Mouse (Mus musculus) neural tube, embryonic 12.5 days (tissue): Measurements from ENCODE around the gene Gp9. TPM values are rescaled to one million over a fixed set of nuclear protein-coding genes. Genes with fewer than 3 reads are reported as not detected.

Source experiments
- ATAC-seq: fragments of 200-750 bp; cut with Nextera tagmentation; 2 replicates; pipeline ENCODE4 v1.8.0; 2017; ENCODE audit warnings: low read depth, mild to moderate bottlenecking, moderate TSS enrichment, moderate library complexity; ENCODE audit not compliant: low FRiP score
- H3K27ac ChIP-seq: fragments of 300-500 bp; sonication (generic); 2 replicates; pipeline ENCODE4 v1.5.1; 2016
- H3K27me3 ChIP-seq: fragments of 300-500 bp; sonication (generic); replicated peaks from 2 replicates; pipeline ENCODE4 v1.6.1; 2016; ENCODE audit warnings: mild to moderate bottlenecking
- H3K36me3 ChIP-seq: fragments of 300-500 bp; sonication (generic); 2 replicates; pipeline ENCODE4 v1.6.1; 2016; ENCODE audit warnings: mild to moderate bottlenecking
- H3K4me1 ChIP-seq: fragments of 300-500 bp; sonication (generic); 2 replicates; pipeline ENCODE4 v1.6.1; 2016
- H3K4me2 ChIP-seq: fragments of 300-500 bp; sonication (generic); replicated peaks from 2 replicates; pipeline ENCODE4 v1.6.1; 2016; ENCODE audit warnings: mild to moderate bottlenecking
- H3K4me3 ChIP-seq: fragments of 300-500 bp; sonication (generic); 2 replicates; pipeline ENCODE4 v1.5.1; 2016
- H3K9ac ChIP-seq: fragments of 300-500 bp; sonication (generic); 2 replicates; pipeline ENCODE4 v1.6.1; 2016; ENCODE audit warnings: mild to moderate bottlenecking
- H3K9me3 ChIP-seq: fragments of 300-500 bp; sonication (generic); 2 replicates; pipeline ENCODE4 v1.6.1; 2016; ENCODE audit warnings: mild to moderate bottlenecking
- WGBS: fragments of 180-500 bp; shearing (Covaris S2); methylation state at CpG from one replicate; pipeline ENCODE4 v1.1.7; 2016; 5-methylcytosine and 5-hydroxymethylcytosine counted together
- polyA plus RNA-seq: library from polyadenylated mRNA; unstranded; fragments of >200 nt; fragmentation: Nextera tagmentation; extraction: Ambion mirVana; gene quantifications from 2 replicates; pipeline ENCODE4 v1.2.1, GENCODE M21; 2016

Gp9 gene
- polyA plus RNA-seq, 1 experiment from 2014 or later = 1.6 TPM

GRCm38 (mm10) chr6:87779174-87780165, 1.6 kb downstream of the Gp9 start:
- Histone ChIP-seq H3K36me3 (no peaks in the 10 kb centered on the region), H3K27me3 (no peaks in the 10 kb centered on the region), H3K27ac (no peak overlapping the region), H3K9ac (no peak overlapping the region), H3K4me3 (no peak overlapping the region), H3K9me3 (no peaks in the 10 kb centered on the region), H3K4me2 (no peak overlapping the region), H3K4me1 (no peaks in the 10 kb centered on the region)
- WGBS = 82% methylated on average over 11 of the region's 11 CpGs
- ATAC-seq = no peak

DNA sequence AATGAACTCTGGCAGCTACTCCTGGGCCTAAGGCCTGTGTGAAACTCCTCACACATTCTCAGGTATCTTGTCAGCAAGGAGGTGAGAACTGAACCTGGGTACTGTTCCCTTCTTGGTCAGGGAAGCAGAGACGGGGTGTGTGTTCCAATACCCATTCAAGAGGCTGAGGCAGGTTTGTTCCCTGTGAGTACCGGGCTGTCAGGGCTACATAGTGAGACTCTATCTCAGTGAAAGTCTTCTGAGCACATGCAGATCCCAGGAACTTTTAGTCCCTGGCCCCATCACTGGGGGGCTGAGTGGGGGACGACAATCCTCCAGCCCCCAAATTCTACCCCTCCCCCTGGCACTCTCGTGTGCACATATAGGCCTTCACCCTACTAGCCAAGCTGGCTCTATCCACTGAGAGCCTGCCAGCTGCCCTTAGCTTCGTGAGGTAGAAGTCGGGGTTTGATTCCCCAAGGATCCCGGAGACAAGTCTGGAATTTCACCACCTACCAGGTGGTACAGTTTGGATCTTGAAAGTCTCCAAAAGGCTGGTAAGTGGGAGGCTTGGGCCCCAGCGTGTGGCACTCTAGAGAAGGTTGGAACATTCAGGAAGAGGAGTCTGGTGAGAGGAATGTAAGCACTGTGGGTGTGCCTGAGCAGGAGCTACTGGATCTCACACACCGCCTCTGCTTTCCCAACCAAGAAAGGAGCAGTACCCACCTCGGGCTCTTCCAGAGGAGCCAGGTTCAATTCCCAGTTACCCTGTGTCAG, 2.9 kb downstream of the Gp9 start:
- H3K36me3 ChIP-seq = no peaks in the 10 kb centered on the region
- H3K9ac ChIP-seq = no peak overlapping the region
- H3K4me2 ChIP-seq = no peak overlapping the region
- no peak overlapping the region for H3K27ac ChIP-seq
- H3K9me3 ChIP-seq = no peaks in the 10 kb centered on the region
- no peak overlapping the region for H3K4me3 ChIP-seq
- no peaks in the 10 kb centered on the region for H3K27me3 ChIP-seq
- ATAC-seq = no peak
- 84% methylated on average over 10 of the region's 10 CpGs for WGBS
- no peaks in the 10 kb centered on the region for H3K4me1 ChIP-seq

GRCm38 (mm10) chr6:87784033-87784432, 6.2 kb downstream of the Gp9 start:
- no peak overlapping the region for H3K4me2 ChIP-seq
- no peak overlapping the region for H3K9ac ChIP-seq
- WGBS = 83% methylated on average over 8 of the region's 8 CpGs
- H3K36me3 ChIP-seq = no peaks in the 10 kb centered on the region
- no peak for ATAC-seq
- H3K9me3 ChIP-seq = no peaks in the 10 kb centered on the region
- H3K27ac ChIP-seq = no peak overlapping the region
- no peaks in the 10 kb centered on the region for H3K27me3 ChIP-seq
- no peak overlapping the region for H3K4me3 ChIP-seq
- peaks cover 2% of the 10 kb centered on the region for H3K4me1 ChIP-seq

- no peak overlapping the region for H3K4me2 ChIP-seq
- no peak for ATAC-seq
- peaks cover 10% of the 10 kb centered on the region for H3K4me1 ChIP-seq
- no peak overlapping the region for H3K27ac ChIP-seq
- no peak overlapping the region for H3K4me3 ChIP-seq
- H3K36me3 ChIP-seq = peaks cover 5% of the 10 kb centered on the region; the same call in 1 of the 2 replicates
- no peaks in the 10 kb centered on the region for H3K9me3 ChIP-seq
- WGBS = 89% methylated on average over 5 of the region's 5 CpGs
- H3K27me3 ChIP-seq = no peaks in the 10 kb centered on the region
- H3K9ac ChIP-seq = no peak overlapping the region
Observed at GRCm38 (mm10) chr6:87786621-87787020, 8.7 kb downstream of the Gp9 start.

DNA sequence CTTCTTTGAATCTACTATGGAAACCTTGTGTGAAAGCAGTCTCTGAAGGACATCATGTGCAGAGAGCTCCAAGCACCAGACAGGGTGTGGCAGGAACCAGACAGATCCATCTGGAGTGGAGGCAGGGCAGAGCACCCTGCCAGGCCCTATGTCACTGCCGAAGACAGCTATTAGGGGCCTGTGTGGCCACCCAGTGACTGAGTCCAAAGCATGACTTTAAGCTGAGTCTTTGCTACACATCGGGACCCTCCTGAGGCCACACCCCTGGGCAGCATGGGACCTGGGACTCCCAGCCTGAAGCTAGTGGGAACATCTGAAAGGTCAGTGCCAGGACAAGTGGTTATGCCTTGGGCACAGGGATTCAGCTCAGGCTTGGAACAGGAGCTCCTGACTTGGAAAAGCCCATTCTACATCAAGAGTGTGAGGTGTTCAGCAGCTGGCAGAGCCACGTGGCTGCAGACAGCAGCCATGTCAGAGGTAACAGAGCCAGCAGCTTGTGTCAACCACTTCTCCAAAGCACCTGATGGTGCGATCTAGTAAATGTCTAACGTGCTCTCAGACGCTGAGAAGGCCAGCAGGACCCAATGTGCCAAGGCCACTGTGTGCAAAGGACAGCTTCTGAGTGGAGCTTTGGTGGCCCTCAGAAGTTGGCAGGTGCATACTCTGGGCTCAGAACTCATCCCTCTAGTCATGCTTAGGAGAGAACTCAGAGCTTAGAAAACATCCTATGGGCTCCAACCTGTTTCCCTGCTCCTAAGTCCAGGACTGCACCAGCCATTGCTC, 9.4 kb downstream of the Gp9 start:
- no peak for ATAC-seq
- Histone ChIP-seq H3K4me2 (no peak overlapping the region), H3K9me3 (no peaks in the 10 kb centered on the region), H3K4me1 (peaks cover 10% of the 10 kb centered on the region), H3K9ac (no peak overlapping the region), H3K27me3 (no peaks in the 10 kb centered on the region), H3K27ac (no peak overlapping the region), H3K36me3 (peaks cover 11% of the 10 kb centered on the region), H3K4me3 (no peak overlapping the region)
- 85% methylated on average over 6 of the region's 6 CpGs for WGBS

- no peak for ATAC-seq
- Histone ChIP-seq H3K9me3 (no peaks in the 10 kb centered on the region), H3K4me2 (no peak overlapping the region), H3K27ac (no peak overlapping the region), H3K36me3 (peaks cover 16% of the 10 kb centered on the region), H3K4me1 (peaks cover 10% of the 10 kb centered on the region), H3K27me3 (no peaks in the 10 kb centered on the region), H3K9ac (no peak overlapping the region), H3K4me3 (no peak overlapping the region)
- 91% methylated on average over 9 of the region's 9 CpGs for WGBS
Observed at GRCm38 (mm10) chr6:87788266-87788895, 10.5 kb downstream of the Gp9 start.

DNA sequence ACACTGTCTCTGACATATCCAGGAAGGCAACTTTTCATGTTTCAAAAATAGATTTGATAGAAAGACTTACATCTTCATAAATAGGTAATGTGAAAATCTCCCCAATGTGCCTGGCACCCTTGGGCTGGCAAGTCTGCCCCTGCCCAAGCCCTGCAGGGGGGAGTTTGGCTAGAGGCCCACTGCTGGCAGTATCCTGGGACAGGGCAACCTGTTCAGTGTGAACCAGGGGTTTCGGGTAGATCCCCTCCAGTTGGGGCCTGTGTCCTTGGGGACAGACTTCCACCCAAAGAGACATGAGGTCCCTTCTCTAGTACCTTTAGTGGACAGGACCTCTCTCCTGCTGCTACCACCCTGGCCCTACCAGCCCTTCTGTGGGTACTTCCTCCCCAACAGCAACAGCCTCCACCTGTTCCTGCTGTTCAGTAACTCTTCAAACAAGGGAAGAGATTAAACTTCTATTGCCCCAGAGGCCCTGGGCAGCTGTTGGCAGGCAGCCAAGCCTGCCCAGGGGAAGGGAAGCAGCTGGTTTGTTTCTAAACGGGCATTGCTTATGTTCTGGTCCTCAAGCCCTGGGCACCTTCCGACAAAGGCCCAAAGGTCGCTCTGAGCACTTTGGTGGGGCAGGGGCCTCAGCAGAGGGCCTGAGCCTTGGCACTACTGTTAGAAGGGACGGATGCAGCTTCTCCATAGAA, 11.2 kb downstream of the Gp9 start:
- WGBS = 54% methylated on average over 5 of the region's 5 CpGs
- Histone ChIP-seq H3K9ac (no peak overlapping the region), H3K36me3 (peaks cover 16% of the 10 kb centered on the region), H3K27me3 (no peaks in the 10 kb centered on the region), H3K27ac (no peak overlapping the region), H3K4me1 (peaks cover 10% of the 10 kb centered on the region), H3K4me2 (no peak overlapping the region), H3K9me3 (no peaks in the 10 kb centered on the region), H3K4me3 (no peak overlapping the region)
- 0 out of 2 replicates have a peak, but pooled peaks have one; percentile 33 for ATAC-seq

GRCm38 (mm10) chr6:87789791-87790190, 11.9 kb downstream of the Gp9 start:
- no peak for ATAC-seq
- H3K4me3 ChIP-seq = no peak overlapping the region
- WGBS = 96% methylated on average over 6 of the region's 6 CpGs
- H3K27ac ChIP-seq = no peak overlapping the region
- no peaks in the 10 kb centered on the region for H3K9me3 ChIP-seq
- H3K36me3 ChIP-seq = peaks cover 16% of the 10 kb centered on the region
- no peaks in the 10 kb centered on the region for H3K27me3 ChIP-seq
- H3K4me2 ChIP-seq = no peak overlapping the region
- H3K4me1 ChIP-seq = peaks cover 10% of the 10 kb centered on the region
- no peak overlapping the region for H3K9ac ChIP-seq

GRCm38 (mm10) chr6:87790779-87791480, 13.1 kb downstream of the Gp9 start:
- no peak for ATAC-seq
- 80% methylated on average over 7 of the region's 7 CpGs for WGBS
- H3K36me3 ChIP-seq = peaks cover 16% of the 10 kb centered on the region
- H3K4me2 ChIP-seq = no peak overlapping the region
- no peaks in the 10 kb centered on the region for H3K27me3 ChIP-seq
- peaks cover 10% of the 10 kb centered on the region for H3K4me1 ChIP-seq
- no peak overlapping the region for H3K4me3 ChIP-seq
- no peak overlapping the region for H3K9ac ChIP-seq
- H3K9me3 ChIP-seq = no peaks in the 10 kb centered on the region
- H3K27ac ChIP-seq = no peak overlapping the region

DNA sequence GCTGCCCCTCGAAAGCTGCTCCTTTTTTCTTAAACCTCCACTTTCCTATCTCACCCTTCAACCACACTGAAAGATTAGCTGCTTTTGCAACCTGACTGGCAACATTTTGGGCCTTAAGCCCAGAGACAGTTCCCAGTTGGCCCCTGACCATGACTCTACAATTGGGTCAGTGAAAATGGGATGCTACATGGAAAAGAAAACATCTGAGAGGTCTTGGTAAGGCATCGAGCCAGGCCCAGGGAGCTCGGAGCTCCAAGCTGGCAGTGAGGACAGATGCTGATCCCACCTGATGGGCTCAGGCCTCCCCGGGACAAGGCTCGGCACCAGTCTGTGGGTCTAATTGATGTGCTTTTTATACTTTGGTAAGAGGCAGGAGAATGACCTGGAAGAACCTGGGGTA, 14.0 kb downstream of the Gp9 start:
- WGBS = 93% methylated on average over 5 of the region's 5 CpGs
- no peak for ATAC-seq

More for the DNA sequence above, 14.0 kb downstream of the Gp9 start:
- Histone ChIP-seq H3K27ac (no peak overlapping the region), H3K27me3 (no peaks in the 10 kb centered on the region), H3K4me3 (no peak overlapping the region), H3K4me2 (no peak overlapping the region), H3K4me1 (peaks cover 10% of the 10 kb centered on the region), H3K9ac (no peak overlapping the region), H3K36me3 (peaks cover 16% of the 10 kb centered on the region), H3K9me3 (no peaks in the 10 kb centered on the region)
